Mouse (Mus musculus): Measurements from ENCODE around the gene Ccnd2. TPM values are rescaled to one million over a fixed set of nuclear protein-coding genes. Genes with fewer than 3 reads are reported as not detected.

Gene Ccnd2
- total RNA-seq, 1 experiment from 2014 or later, result 209 TPM

GRCm38 (mm10) chr6:127108368-127109060 is 43.5 kb downstream of the Ccnd2 start:
- no peak for DNase-seq

GRCm38 (mm10) chr6:127107413-127107812 is 44.6 kb downstream of the Ccnd2 start:
- no peak for DNase-seq

- DNase-seq, result peak; percentile 52
Observed at GRCm38 (mm10) chr6:127106726-127107125, 45.3 kb downstream of the Ccnd2 start.

- DNase-seq, result no peak
Observed at GRCm38 (mm10) chr6:127106189-127106588, 45.8 kb downstream of the Ccnd2 start.

GRCm38 (mm10) chr6:127105107-127105506 is 46.9 kb downstream of the Ccnd2 start:
- peak; percentile 66 for DNase-seq

GRCm38 (mm10) chr6:127104396-127105029 is 47.5 kb downstream of the Ccnd2 start:
- no peak for DNase-seq

- peak; percentile 35 for DNase-seq
Observed at GRCm38 (mm10) chr6:127103506-127104275, 48.3 kb downstream of the Ccnd2 start.

GRCm38 (mm10) chr6:127094565-127094964 is 57.4 kb downstream of the Ccnd2 start:
- DNase-seq, result peak; percentile 27

GRCm38 (mm10) chr6:127086739-127087138 is 65.3 kb downstream of the Ccnd2 start:
- peak; percentile 66 for DNase-seq

- DNase-seq, result no peak
Observed at GRCm38 (mm10) chr6:127081820-127082219, 70.2 kb downstream of the Ccnd2 start.

- peak; percentile 76 for DNase-seq
Observed at GRCm38 (mm10) chr6:127079867-127080731, 71.9 kb downstream of the Ccnd2 start.

Other genes with a start within 250 kb of the Ccnd2 start
- gene Dyrk4, start 230.4 kb downstream of the Ccnd2 start, total RNA-seq (2021), result 0.26 and 0.34 TPM in 2 replicates
- 8.3 and 10.4 TPM in 2 replicates for gene Rad51ap1, start 212.6 kb downstream of the Ccnd2 start, total RNA-seq (2021)
- 19.0 and 22.3 TPM in 2 replicates for gene D6Wsu163e, start 212.2 kb downstream of the Ccnd2 start, total RNA-seq (2021)
- gene Fgf6, start 136.6 kb downstream of the Ccnd2 start, total RNA-seq (2021), result not detected in 2 replicates
- gene Fgf23, start 79.3 kb downstream of the Ccnd2 start, total RNA-seq (2021), result not detected in 2 replicates
- gene Tigar, start 42.6 kb downstream of the Ccnd2 start, total RNA-seq (2021), result 15.4 and 18.3 TPM in 2 replicates

Data from adrenal gland, postnatal 14 days (tissue).